Mouse (Mus musculus): Measurements from ENCODE around the gene Mcrip1.
"Not testable (repeated sequence)": the region's sequence is repeated elsewhere in the genome, so short reads cannot be mapped to it uniquely, and the experiment has no call there.

Mcrip1 gene

DNA sequence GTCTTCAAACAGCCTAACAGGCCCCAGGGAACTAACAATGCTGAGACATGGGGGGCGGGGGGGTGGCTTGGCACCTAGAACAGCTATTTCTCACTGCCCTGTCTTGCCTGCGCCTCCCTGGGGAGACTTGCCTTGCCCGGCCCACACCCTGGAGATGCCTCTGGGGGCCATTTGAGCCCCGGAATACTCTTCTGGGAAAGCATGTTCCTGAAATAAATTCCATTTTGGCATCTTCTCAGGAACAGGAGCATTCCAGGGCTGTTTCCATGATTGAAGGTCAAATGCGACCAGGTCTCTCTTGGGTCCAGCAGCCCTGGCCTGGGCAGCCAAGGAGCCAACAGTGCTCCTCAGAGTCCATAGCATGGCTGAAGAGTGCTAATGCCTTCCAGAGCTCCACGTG lies 7.2 kb downstream of the Mcrip1 start:
- in situ Hi-C loops (cut with MboI, MseI), result no loop called here

DNA sequence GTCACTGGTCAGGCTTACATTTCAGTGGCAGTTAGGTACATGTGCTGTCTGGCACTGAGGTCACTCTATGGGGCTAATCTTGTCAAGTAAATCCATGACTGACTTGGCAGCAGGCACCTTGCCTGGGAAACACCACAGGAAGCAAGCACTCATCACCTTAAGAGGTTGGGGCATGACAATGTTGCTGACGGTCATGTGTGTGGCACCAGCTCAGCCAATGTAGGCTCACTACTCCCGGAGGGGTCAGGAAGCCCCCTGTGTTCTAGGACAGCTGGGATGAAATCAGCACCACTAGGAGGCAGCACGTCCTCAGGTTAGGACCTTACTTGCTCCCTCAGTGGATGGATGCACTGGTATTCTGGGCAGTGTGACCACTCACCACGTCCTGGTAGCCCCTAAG lies 7.6 kb downstream of the Mcrip1 start:
- in situ Hi-C loops (cut with MboI, MseI), result no loop called here

DNA sequence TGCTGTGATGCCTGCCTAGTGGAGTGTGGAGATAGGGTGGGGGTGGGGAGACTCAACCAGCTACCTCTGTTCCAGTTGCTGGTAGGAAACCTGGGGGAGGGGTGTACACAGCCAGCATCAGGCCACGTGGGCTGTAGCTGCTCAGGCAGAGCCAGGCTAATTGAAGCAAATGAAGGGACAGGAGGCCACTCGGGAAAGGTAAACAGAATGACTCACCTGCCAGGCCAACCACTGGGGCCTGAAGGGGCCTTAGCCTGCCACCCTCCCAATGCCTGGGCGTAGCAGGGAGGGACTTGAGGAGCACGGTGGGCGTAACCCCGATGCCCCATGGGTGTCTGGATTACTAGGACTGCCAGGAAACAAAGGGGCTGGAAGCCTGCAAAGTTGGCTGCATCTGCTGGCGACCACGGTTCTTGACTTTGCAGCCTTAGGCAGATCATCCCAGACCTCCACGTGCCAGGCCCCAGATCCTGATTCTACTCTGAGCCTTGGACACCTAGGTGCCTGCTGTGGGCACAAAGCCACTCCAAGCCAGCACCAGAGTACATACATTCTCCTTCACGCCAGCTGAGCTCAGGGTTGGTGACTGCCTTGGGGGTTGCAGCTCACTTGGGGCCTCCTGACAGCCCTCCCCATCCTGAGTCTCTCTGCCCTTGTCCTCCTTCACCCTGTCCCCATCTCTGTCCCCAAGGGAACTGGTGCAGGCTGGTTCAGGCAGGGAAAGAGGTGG lies 10.1 kb downstream of the Mcrip1 start:
- in situ Hi-C loops (cut with MboI, MseI), result no loop called here

DNA sequence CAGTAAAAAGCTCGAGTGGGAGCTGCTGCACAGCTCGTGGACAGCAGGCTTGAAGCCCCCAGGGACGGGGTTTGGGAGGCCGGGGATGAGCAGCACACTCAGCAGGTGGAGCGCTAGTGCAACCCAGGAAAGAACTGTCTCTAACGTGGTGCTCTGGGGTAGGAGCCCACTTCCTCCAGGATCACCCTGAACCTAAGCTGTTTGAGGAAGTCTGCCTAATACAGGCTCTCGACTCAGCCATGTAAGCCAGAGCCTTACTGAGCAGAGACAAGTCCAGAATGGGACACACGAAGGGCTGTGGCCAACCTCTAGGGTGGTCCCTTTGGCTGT lies 10.6 kb downstream of the Mcrip1 start:
- in situ Hi-C loops (cut with MboI, MseI), result no loop called here

DNA sequence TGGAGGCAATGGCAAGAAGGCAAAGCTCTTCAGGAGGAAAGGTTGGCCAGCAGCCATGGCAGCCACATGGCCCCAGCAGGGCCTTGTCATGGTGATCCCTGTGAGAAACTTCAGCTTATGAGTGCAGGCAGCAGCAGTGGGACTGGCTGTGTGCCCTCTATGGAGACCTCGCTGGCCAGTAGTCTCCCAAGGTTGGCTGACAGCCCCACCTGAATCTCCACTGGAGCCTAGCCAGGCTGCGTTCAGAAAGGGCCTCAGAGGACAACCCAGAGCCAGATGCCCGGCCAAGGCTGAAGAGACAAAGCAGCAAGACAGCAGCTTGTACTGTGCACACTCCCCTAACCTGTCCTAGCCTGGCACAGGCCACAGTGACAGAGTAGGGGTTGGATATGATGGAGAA lies 11.0 kb downstream of the Mcrip1 start:
- in situ Hi-C loops (cut with MboI, MseI), result no loop called here

DNA sequence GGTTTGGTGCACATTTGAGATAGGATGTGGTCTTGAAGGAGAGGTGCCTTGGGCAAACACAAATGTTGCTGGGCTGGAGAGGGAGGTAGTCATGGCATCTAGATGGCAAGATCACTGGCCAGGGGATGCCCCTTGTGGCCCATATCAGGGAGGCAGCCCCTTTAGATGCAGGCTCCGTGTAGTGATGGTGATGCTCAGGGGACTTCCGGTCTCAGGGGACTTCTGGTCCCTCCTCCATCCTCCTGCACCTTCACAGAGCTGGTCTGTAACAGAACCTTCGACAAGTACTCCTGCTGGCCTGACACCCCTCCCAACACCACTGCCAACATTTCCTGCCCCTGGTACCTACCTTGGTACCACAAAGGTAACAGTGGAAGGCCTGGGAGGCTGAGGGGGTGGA lies 13.7 kb downstream of the Mcrip1 start:
- in situ Hi-C loops (cut with MboI, MseI), result no loop called here

DNA sequence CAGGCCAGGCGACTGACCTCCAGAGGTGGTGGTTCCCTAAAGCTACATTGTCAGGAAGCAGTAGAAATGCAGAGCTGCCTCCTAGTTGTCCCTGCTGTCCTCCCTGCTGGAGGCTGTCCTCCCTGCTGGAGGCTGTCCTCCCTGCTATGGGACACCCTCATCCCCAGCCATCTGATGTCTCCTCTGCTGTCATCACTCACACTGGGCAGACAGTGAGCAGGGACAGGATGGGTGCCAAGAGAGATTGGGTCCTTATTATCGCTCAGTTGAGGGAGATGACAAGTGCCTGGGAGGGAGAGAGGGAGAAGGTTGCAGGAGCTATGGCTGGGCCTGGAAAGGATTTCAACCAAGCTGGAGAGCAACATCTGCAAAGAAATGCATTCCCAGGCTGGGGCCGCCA lies 14.4 kb downstream of the Mcrip1 start:
- in situ Hi-C loops (cut with MboI, MseI), result no loop called here

DNA sequence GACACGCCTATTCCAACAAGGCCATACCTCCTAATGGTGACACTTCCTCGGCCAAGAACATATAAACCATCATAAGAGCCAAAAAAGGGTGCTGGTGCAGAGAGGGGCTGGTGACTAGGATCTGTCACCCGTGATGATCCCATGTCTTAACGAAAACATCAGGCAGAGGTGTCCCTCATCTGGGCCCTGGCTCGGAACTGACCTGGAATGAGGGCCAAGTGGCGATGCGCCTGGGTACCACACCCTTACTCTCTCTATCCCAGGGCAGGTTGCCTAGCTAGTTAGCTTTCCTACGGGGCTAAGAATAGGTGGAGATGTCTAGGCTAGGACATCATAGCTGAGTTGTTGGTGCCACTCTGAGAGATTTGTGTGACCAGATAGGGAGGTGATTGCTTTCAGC lies 15.4 kb downstream of the Mcrip1 start:
- in situ Hi-C loops (cut with MboI, MseI), result no loop called here

DNA sequence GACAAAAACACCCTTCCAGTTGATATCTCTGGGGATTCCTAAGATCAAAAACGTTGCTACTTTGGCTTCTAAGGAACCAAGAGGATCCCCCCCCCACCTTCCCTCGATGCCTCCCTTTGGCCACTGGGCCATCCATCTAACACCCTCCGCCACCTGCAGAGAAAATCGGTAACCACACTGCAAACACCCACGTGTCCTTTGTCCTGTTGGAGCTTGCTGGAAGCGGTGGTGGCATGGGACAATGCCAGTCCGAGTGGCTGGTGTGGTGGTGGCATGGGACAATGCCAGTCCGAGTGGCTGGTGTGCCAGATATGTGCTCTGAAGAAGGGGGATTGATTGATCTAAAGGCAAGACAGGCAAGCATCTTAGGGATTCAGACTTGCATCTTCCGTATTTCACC lies 17.9 kb downstream of the Mcrip1 start:
- in situ Hi-C loops (cut with MboI, MseI), result no loop called here

DNA sequence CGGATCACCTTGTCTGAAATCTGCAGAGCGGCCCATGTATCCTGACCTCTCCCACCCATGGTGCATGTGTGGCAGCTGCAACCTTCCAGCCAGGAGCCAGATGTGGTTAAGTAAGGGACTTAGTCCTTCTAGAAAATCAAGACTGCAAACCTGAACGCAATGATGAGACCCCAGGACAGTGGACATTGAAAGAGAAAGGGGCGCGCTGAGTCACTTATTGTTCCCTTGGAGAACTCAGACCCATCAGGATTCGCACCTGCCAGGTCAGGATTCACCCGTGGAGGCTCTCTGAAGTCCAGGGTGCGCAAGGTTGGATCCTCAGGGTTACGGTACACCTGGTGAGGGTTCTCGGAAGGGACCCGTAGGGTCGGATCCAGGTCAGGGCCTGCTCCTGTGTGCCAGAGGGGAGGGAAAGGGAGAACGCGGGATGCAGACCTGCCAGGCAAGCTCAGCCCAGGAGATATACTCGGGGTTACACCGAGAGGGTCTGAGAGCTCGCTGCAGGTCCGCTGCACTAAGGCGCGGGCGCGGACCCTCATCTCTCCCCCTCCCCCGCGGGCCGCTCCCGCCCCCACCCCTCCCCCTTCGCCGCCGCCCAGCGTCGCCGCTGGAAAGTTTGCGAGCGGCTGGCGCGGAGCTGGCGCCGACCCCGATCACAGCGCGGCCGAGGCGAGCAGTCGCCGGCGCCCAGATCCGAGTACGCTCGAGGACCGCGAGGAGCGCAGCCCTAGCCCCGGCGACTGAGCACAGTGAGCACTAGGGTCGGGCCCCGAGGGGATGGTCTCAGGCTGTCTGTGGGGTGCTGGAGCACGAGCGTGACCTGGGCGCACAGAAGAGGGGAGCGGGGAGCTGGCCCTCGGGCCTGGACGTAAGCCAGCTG lies 19.2 kb downstream of the Mcrip1 start, which contains the start of gene Gcgr:
Gcgr (plus strand) TSS at position 615 of the 880 bp plus-strand sequence.
- in situ Hi-C loops (cut with MboI, MseI), result no loop called here

DNA sequence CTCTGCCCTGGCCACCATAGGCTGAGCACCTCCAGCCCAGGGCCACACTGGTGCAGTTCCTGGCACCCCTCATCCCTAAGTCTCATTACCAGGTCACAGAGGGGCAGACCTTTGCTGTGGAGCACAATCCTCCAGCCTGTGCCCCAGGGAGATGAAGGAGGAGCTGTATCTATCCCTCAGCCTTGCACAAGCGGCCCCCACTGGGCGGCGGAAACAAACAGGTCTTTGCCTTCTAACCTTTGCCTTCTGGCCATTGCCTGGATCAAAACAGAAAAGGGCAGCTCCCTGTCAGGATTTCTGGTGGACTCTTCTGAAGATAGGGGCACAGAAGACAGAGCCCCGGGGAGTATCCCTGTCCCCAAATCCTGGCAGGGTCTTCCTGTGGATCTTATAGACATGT lies 20.6 kb downstream of the Mcrip1 start:
- in situ Hi-C loops (cut with MboI, MseI), result no loop called here

DNA sequence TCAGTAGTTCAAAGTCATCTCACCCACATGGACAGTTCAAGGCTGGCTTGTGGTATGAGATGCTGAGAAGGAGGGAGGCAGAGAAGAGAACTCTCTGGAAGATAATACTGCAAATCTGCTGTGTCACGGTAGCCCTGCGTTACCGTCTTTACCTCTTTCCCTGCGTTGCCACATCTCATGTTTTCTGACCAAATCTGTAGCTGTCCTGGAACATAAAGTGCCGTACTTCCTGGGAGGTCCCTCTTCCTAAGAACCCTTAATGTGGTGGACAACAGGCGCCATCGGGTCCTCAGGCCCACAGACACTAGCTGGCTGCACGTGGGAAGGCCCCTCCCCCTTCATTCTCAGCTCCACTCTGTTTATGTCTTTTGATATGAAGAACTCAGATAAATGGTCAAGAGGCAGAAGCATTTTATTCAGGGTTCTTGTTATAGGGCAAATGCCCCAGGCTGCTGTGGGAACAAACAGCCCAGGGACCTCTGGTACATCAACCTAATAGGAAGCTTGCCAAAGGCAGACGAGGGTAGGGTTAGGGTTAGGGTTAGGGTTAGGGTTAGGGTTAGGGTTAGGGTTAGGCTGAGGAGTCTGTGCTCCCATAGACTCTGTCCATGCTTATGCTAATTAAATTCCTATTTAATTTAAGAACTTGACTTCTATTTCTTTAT lies 21.7 kb downstream of the Mcrip1 start:
- in situ Hi-C loops (cut with MboI, MseI), result no loop called here

DNA sequence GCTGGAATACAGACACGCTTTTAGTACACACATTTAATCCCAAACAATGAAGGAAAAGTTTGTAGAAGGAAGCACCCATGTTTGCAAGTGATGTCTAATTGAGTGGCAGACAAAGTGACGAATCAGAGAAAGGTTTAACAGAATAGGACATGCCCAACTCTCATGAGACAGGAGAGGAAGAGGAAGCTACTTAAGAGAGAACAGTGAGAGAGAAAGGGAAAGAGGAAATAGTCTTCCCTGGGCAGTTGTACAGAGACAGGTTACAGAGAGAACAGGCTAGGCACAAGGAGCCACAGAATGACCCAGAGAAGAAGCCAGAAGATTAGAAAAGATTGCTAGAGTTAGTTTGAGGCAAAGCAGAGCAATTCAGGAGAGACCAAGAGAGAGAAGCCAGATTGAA lies 23.6 kb downstream of the Mcrip1 start:
- in situ Hi-C loops (cut with MboI, MseI), result no loop called here

DNA sequence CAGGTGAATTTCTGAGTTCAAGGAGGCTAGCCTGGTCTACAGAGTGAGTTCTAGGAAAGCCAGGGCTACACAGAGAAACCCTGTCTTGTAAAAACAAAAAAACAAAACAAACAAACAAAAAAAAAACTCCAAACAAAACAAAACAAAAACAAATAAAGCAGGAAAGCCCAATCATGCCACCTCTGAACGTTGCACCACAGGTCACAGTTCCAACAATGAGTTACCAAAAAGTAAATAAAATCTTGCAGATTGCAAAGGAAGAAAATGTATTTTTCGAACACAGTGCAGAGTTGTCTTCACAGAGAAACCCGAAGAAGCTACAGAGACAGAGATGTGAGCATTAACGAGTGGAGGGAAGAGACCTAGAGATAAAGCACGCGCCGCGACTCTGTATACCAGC lies 26.9 kb downstream of the Mcrip1 start:
- in situ Hi-C loops (cut with MboI, MseI), result no loop called here

DNA sequence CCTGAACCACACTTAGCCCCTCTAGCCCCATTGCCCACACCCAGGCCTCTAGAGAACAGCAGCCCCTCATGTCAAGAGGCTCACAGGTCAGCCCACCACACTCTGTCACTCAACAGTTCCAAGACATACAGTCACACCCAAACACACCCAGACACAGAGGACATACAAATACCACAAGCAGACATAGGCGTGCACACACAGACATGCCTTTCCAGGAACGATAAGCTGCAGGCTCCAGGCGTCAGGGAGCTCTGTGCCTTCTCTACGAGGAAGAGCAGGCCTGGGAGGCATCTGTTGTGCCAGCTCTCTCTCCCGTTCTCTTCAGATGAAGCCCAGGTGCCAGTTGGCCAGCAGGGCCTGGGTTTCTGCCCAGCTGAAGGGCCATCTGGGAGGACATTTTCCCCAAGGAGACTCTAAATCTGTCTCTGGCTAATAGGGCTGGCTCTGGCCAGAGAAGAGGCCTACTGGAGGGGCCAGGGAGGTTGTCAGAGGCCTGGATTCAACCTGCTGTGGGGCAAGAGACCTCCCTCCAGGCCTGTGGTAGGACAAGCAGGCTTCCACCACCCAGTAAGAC lies 28.5 kb downstream of the Mcrip1 start:
- in situ Hi-C loops (cut with MboI, MseI), result no loop called here

DNA sequence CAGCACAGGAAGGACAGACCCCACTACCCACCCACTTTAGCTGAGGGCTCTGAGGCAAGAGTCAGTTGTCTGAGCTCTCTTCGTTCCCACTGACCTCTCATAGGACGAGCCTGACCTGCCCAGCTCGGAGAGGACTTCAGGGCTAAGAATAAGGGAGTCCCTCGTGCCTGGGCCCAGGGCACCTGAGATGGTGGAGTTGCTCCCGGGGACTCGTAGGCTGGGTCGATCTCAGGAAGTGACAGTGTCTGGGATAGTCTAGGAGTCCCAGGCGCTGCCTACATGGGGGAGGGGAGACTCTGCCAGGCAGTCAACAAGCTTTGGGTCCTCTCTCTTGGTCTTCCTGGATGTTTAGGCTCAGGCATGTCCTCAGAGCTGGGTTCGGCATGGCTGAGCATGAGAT lies 29.0 kb downstream of the Mcrip1 start:
- in situ Hi-C loops (cut with MboI, MseI), result no loop called here

DNA sequence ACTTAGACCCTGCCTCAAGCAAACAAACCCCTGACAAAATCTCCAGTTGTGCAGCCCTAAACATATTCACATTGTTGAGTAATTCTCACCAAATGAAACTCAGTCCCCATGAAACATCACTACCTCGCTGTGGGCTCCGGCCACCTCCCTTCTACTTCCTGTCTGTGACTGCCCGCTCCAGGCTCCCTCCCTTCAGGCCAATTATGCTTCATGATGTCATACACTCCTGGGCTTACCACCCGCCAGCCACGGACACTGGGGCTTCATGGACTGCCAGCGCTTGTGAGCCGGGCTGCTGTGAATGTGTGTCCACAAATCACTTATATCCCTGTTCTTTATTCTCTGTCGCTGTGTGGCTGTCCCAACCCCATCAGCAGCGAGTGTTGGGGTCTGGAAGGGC lies 29.8 kb downstream of the Mcrip1 start:
- in situ Hi-C loops (cut with MboI, MseI), result no loop called here

DNA sequence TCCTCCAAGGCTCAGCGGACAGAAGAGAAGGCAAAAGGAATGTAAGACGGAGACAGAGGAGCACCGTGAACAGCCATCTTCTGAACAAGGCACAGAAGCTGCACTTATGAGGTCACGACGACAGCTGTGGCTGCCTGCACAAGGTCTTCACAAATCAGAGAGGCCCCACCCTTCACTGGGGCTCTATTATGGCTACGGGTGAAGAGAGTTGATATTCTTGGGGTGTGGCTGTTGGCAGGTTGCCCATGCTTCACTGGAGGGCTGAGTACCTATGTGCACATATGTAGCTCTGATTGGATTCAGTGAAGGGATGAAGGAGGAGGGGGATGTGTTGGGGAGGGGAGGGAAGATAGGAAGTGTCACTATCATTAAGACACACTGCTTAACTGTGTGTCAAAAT lies 31.0 kb downstream of the Mcrip1 start:
- in situ Hi-C loops (cut with MboI, MseI), result no loop called here

DNA sequence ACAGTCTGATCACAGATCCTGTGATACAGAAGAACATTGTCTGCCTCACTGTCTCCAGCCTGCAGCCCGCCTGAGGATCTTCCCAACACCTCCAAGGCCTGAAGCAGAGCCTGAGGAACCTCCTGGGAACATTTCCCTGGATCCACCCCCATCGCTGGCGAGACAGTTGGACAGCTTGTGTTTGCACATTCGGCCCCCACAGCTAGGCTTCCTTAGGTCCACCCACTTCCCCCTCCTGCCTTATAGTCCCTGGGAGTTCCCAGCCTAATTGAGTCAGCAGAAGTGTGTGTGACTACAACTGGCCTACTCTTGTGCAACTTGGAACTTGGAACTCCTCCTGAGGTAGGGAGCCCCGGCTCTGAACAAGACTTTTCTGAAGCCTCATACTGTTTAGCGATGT lies 31.5 kb downstream of the Mcrip1 start:
- in situ Hi-C loops (cut with MboI, MseI), result no loop called here

DNA sequence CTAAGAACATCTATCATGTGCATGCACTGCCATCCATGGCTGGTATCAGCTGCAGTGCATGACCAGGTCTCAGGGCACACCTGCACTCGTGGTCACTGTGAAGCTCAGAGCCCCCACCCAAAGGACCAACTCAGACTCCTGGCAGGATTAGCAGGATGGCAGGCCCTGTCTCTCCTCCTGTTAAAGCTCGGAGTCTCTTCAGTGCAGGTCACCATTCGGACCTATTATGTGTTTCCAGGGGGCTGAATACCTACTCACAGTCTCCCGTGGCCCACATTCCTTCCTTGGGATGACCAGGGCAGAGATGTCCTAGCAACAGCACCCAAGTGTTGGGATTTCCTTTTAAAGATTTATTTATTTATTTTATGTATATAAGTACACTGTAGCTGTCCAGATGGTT lies 32.4 kb downstream of the Mcrip1 start:
- in situ Hi-C loops (cut with MboI, MseI), result no loop called here

DNA sequence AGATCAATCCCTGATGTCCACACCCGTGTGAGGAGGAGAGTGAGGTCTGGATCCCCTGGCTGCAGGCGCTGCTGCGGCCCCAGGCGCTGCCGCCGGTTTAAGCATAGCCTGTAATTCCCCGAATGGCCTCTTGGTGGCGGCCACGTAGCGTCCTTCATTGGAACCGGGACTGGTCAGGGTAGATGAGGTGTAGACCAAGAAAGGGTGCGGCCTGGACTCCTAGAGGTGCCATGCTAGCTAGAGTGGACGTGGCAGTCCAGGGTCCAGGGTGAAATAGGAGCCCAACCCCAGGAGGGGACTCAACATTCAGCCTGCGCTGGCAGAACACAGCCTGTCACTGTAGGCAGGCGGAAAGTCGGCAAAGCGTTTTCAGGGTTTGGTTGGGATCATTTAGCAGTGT lies 33.9 kb downstream of the Mcrip1 start:
- in situ Hi-C loops (cut with MboI, MseI), result no loop called here

DNA sequence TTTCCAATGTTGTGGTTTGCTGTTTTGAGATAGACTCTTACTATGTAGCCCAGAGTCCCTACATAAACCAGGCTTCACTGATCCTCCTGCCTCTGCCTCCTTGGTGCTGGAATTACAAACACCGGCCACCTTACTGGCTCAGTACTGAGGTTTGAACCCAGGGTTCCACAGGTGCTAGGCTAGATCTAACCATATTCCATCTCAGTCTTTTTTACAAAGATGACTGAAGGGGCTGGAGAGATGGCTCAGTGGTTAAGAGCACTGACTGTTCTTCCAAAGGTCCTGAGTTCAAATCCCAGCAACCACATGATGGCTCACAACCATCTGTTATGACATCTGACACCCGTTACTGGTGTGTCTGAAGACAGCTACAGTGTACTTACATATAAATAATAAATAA lies 35.3 kb downstream of the Mcrip1 start:
- in situ Hi-C loops (cut with MboI, MseI), result not testable (repeated sequence)
